Mouse (Mus musculus) CH12.LX (cell line): ENCODE data around the gene Zglp1. TPM values are rescaled to one million over a fixed set of nuclear protein-coding genes. Genes with fewer than 3 reads are reported as not detected.
A peak's percentile ranks its signal among the peaks of the same experiment; 100 is the strongest.

Experiments
- DNase-seq: peaks from one replicate; pipeline ENCODE4 v3.0.0-alpha.2; 2013; ENCODE audit errors: extremely low read depth
- H3K27ac ChIP-seq: 2 replicates; pipeline ENCODE4 v1.5.1; 2012; ENCODE audit warnings: low read depth, mild to moderate bottlenecking, control low read depth, moderate library complexity; ENCODE audit not compliant: insufficient read depth
- H3K27me3 ChIP-seq: replicated peaks from 2 replicates; pipeline ENCODE3; 2012; ENCODE audit warnings: inconsistent platforms
- H3K36me3 ChIP-seq, 2 experiments: replicated peaks in 1 of 2; 2 replicates each; pipeline versions ENCODE3 to v1.6.1; 2012; ENCODE audit warnings: inconsistent platforms in 1 of 2, low read length in 1 of 2, mild to moderate bottlenecking in 1 of 2, mixed read lengths in 1 of 2, moderate library complexity in 1 of 2; ENCODE audit not compliant: control insufficient read depth in 1 of 2, insufficient read depth in 1 of 2
- H3K4me1 ChIP-seq, 2 experiments: 2 replicates each; pipeline ENCODE4 v1.6.1; 2012; ENCODE audit warnings: inconsistent platforms in 1 of 2, moderate library complexity in 1 of 2; ENCODE audit not compliant: insufficient read depth in 2 of 2, control insufficient read depth in 1 of 2
- H3K4me2 ChIP-seq: 2 replicates; pipeline ENCODE4 v1.6.1; 2012; ENCODE audit warnings: low read depth, mild to moderate bottlenecking, control low read depth; ENCODE audit not compliant: poor library complexity, insufficient read depth, severe bottlenecking
- H3K4me3 ChIP-seq, 3 experiments: fragments of 150-350 bp in 1 of 3; sonication (generic) in 1 of 3; replicated peaks in 1 of 3; 2 replicates each; pipeline versions ENCODE3 to v1.5.1; 2011 to 2012; ENCODE audit warnings: low read depth in 2 of 3, low read length in 2 of 3, mild to moderate bottlenecking in 2 of 3, moderate library complexity in 2 of 3, control low read depth in 1 of 3, improper control_type of control experiment in 1 of 3, inconsistent platforms in 1 of 3, mixed read lengths in 1 of 3; ENCODE audit not compliant: poor library complexity in 1 of 3
- H3K79me2 ChIP-seq: replicated peaks from 2 replicates; pipeline ENCODE4 v1.6.1; 2012; ENCODE audit warnings: mild to moderate bottlenecking, moderate library complexity; ENCODE audit not compliant: control insufficient read depth, poor library complexity, insufficient read depth, severe bottlenecking; ENCODE audit errors: extremely low read depth
- H3K9ac ChIP-seq: 2 replicates; pipeline ENCODE4 v1.6.1; 2012; ENCODE audit warnings: low read depth, mild to moderate bottlenecking, control low read depth, moderate library complexity; ENCODE audit not compliant: insufficient read depth
- H3K9me3 ChIP-seq: replicated peaks from 2 replicates; pipeline ENCODE3; 2012; ENCODE audit warnings: low read length, inconsistent platforms, mixed read lengths
- BHLHE40 ChIP-seq: IDR thresholded peaks from 2 replicates; pipeline ENCODE4 v1.6.1; 2011; ENCODE audit warnings: mild to moderate bottlenecking, low read depth, low read length, improper control_type of control experiment
- CHD2 ChIP-seq: IDR thresholded peaks from 2 replicates; pipeline ENCODE4 v1.6.1; 2011; ENCODE audit warnings: low read length, improper control_type of control experiment
- CTCF ChIP-seq, 2 experiments: IDR thresholded peaks in 1 of 2; conservative IDR thresholded peaks in 1 of 2; 2 replicates each; pipeline ENCODE4 v1.5.1; 2011 to 2012; ENCODE audit warnings: low read depth in 2 of 2, low read length in 2 of 2, improper control_type of control experiment in 1 of 2, inconsistent platforms in 1 of 2, mild to moderate bottlenecking in 1 of 2, moderate library complexity in 1 of 2
- ELF1 ChIP-seq: IDR thresholded peaks from 2 replicates; pipeline ENCODE4 v1.6.1; 2014; ENCODE audit warnings: low read depth, mild to moderate bottlenecking, inconsistent platforms, low read length, improper control_type of control experiment
- EP300 ChIP-seq: IDR thresholded peaks from 2 replicates; pipeline ENCODE4 v1.6.1; 2011; ENCODE audit warnings: low read length, improper control_type of control experiment
- ETS1 ChIP-seq: conservative IDR thresholded peaks from 2 replicates; pipeline ENCODE4 v1.6.1; 2012; ENCODE audit warnings: low read depth, mild to moderate bottlenecking, inconsistent platforms, low read length, improper control_type of control experiment, moderate library complexity
- HCFC1 ChIP-seq: IDR thresholded peaks from 2 replicates; pipeline ENCODE4 v1.6.1; 2012; ENCODE audit warnings: low read depth, mild to moderate bottlenecking, inconsistent platforms, low read length, improper control_type of control experiment
- IRF4 ChIP-seq: IDR thresholded peaks from 2 replicates; pipeline ENCODE4 v1.6.1; 2014; ENCODE audit warnings: low read depth, mild to moderate bottlenecking, inconsistent platforms, low read length, improper control_type of control experiment
- JUND ChIP-seq: conservative IDR thresholded peaks from 2 replicates; pipeline ENCODE4 v1.6.1; 2011; ENCODE audit warnings: low read depth, low read length, improper control_type of control experiment
- KAT2A ChIP-seq: IDR thresholded peaks from 2 replicates; pipeline ENCODE4 v1.6.1; 2012; ENCODE audit warnings: low read length, improper control_type of control experiment, inconsistent platforms; ENCODE audit not compliant: insufficient replicate concordance
- MAFK ChIP-seq: IDR thresholded peaks from 2 replicates; pipeline ENCODE4 v1.6.1; 2011; ENCODE audit warnings: low read length, improper control_type of control experiment; ENCODE audit not compliant: insufficient replicate concordance
- MAX ChIP-seq: IDR thresholded peaks from 2 replicates; pipeline ENCODE4 v1.6.1; 2011; ENCODE audit warnings: low read length, improper control_type of control experiment
- MAZ ChIP-seq: IDR thresholded peaks from 2 replicates; pipeline ENCODE4 v1.6.1; 2012; ENCODE audit warnings: low read depth, mild to moderate bottlenecking, inconsistent platforms, low read length, improper control_type of control experiment, moderate library complexity
- MEF2A ChIP-seq: IDR thresholded peaks from 2 replicates; pipeline ENCODE4 v1.6.1; 2014; ENCODE audit warnings: low read depth, mild to moderate bottlenecking, inconsistent platforms, low read length, improper control_type of control experiment, borderline replicate concordance
- MXI1 ChIP-seq: IDR thresholded peaks from 2 replicates; pipeline ENCODE4 v1.6.1; 2011; ENCODE audit warnings: mild to moderate bottlenecking, low read depth, low read length, improper control_type of control experiment
- MYC ChIP-seq: IDR thresholded peaks from 2 replicates; pipeline ENCODE4 v1.6.1; 2011; ENCODE audit warnings: low read depth, mild to moderate bottlenecking, improper control_type of control experiment, low read length
- NELFE ChIP-seq: IDR thresholded peaks from 2 replicates; pipeline ENCODE4 v1.6.1; 2011; ENCODE audit warnings: low read depth, low read length, improper control_type of control experiment
- NRF1 ChIP-seq: IDR thresholded peaks from 2 replicates; pipeline ENCODE4 v1.6.1; 2014; ENCODE audit warnings: low read depth, mild to moderate bottlenecking, inconsistent platforms, low read length, improper control_type of control experiment, moderate library complexity
- PAX5 ChIP-seq: IDR thresholded peaks from 2 replicates; pipeline ENCODE4 v1.6.1; 2012; ENCODE audit warnings: low read length, inconsistent platforms, mixed read lengths
- POLR2A ChIP-seq: IDR thresholded peaks from 2 replicates; pipeline ENCODE4 v1.6.1; 2011; ENCODE audit warnings: low read depth, mild to moderate bottlenecking, improper control_type of control experiment, low read length
- POLR2AphosphoS2 ChIP-seq: IDR thresholded peaks from 2 replicates; pipeline ENCODE4 v1.6.1; 2011; ENCODE audit warnings: low read depth, low read length, improper control_type of control experiment
- RAD21 ChIP-seq: IDR thresholded peaks from 2 replicates; pipeline ENCODE4 v1.6.1; 2011; ENCODE audit warnings: low read depth, mild to moderate bottlenecking, low read length, improper control_type of control experiment, moderate library complexity
- RCOR1 ChIP-seq: conservative IDR thresholded peaks from 2 replicates; pipeline ENCODE4 v1.6.1; 2012; ENCODE audit warnings: low read depth, mild to moderate bottlenecking, inconsistent platforms, low read length, improper control_type of control experiment
- SIN3A ChIP-seq: IDR thresholded peaks from 2 replicates; pipeline ENCODE4 v1.6.1; 2012; ENCODE audit warnings: low read length, improper control_type of control experiment, inconsistent platforms
- TBP ChIP-seq: conservative IDR thresholded peaks from 2 replicates; pipeline ENCODE4 v1.6.1; 2011; ENCODE audit warnings: low read depth, low read length, improper control_type of control experiment
- TCF12 ChIP-seq: IDR thresholded peaks from 2 replicates; pipeline ENCODE4 v1.6.1; 2014; ENCODE audit warnings: low read depth, mild to moderate bottlenecking, inconsistent platforms, low read length, improper control_type of control experiment
- UBTF ChIP-seq: IDR thresholded peaks from 2 replicates; pipeline ENCODE4 v1.6.1; 2012; ENCODE audit warnings: low read depth, mild to moderate bottlenecking, inconsistent platforms, low read length, improper control_type of control experiment, moderate library complexity
- USF2 ChIP-seq: conservative IDR thresholded peaks from 2 replicates; pipeline ENCODE4 v1.6.1; 2011; ENCODE audit warnings: low read depth, low read length, improper control_type of control experiment
- ZMIZ1 ChIP-seq: IDR thresholded peaks from 2 replicates; pipeline ENCODE4 v1.6.1; 2012; ENCODE audit warnings: low read depth, mild to moderate bottlenecking, inconsistent platforms, low read length, improper control_type of control experiment
- ZNF384 ChIP-seq: IDR thresholded peaks from 2 replicates; pipeline ENCODE4 v1.6.1; 2012; ENCODE audit warnings: low read depth, low read length, improper control_type of control experiment, inconsistent platforms
- dilution Hi-C: fragments of 300-500 bp; cut with MboI; formaldehyde crosslinking; loops from 2 replicates; pipeline ENCODE4 v1.14.3; 2020; ENCODE audit warnings: low sequenced_read_pairs; ENCODE audit not compliant: extremely low pct_unique_long_range_greater_than_20kb, extremely low pct_ligation_motif_present
- in situ Hi-C: fragments of 300-500 bp; cut with MboI; formaldehyde crosslinking; loops from 3 replicates; pipeline ENCODE4 v1.14.3; 2019; ENCODE audit warnings: low sequenced_read_pairs, low pct_ligation_motif_present, low pct_unique_long_range_greater_than_20kb, mixed read lengths
- polyA plus RNA-seq: library from polyadenylated mRNA; unstranded; fragments of >175 nt; gene quantifications from 2 replicates; pipeline ENCODE4 v1.2.1, GENCODE M21; 2012; ENCODE audit warnings: low read depth; ENCODE audit not compliant: insufficient read length
- total RNA-seq, 2 experiments: library from RNA; depleted of rRNA; stranded (reverse); fragments of 300-350 nt in 1 of 2; fragments of >200 nt in 1 of 2; gene quantifications; 2 replicates each; pipeline ENCODE4 v1.2.3; 2012 to 2014

The Zglp1 gene
- total and polyA plus RNA-seq, 3 experiments: 0.87 to 1.3 TPM; not detected in 1

GRCm38 (mm10) chr9:21016331-21017176 is 50.3 kb downstream of the Zglp1 start (continued):
- TF ChIP-seq TBP (0 out of 2 replicates have a peak, but pooled peaks have one; percentile 9), BHLHE40 (peak; percentile 53), USF2 (no peak), ETS1 (peak; percentile 76), MYC (0 out of 2 replicates have a peak, but pooled peaks have one; percentile 28)

DNA sequence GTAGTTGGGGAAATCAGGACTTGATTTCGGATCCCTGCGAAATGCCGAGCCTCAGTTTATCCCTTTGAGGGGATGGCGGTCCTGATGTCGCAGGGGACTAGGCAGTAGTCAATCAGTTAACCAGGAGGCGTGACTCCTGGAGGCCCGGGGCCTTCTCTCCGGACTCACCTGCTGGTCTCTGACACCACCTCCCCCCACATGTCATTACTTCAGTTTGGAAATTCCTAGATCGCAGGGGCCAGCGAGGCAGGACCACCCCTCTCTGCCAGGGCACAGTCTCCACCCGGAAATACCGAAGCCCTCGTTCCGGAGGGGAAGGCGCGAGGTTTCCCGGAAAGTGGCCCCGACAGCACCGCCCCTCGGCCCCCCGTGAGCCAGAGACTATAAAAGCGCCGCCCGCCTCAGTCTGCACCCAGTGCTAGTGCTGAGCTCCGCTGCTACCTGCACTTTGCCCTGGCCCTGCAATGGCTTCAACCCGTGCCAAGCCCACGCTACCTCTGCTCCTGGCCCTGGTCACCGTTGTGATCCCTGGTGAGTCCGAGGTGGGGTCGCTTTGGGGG is 51.2 kb downstream of the Zglp1 start, which contains the start of gene Icam1:
TSS of gene Icam1 (plus strand) at position 415 of the 560 bp plus-strand sequence.
- Histone ChIP-seq H3K4me1 (peaks cover 17 to 41% of the 10 kb centered on the region in 2 experiments), H3K9ac (peak within 1 kb of the TSS; percentile 50), H3K9me3 (no peaks in the 10 kb centered on the region), H3K27ac (peak within 1 kb of the TSS; percentile 77), H3K79me2 (peaks cover 46% of the 10 kb centered on the region), H3K27me3 (no peaks in the 10 kb centered on the region), H3K4me2 (peak within 1 kb of the TSS; percentile 89)
- peak; percentile 81 for DNase-seq
- in situ Hi-C loops: loop anchor here (10.0 kb wide), 1 partner anchor 129 kb away; the partner anchor contains the start of gene Cdc37
- dilution Hi-C loops: no loop called here
- TF ChIP-seq NELFE: peak; percentile 99
- no peak for TF ChIP-seq UBTF
- peak; percentile 75 for TF ChIP-seq MEF2A
- TF ChIP-seq ZNF384: 0 out of 2 replicates have a peak, but pooled peaks have one; percentile 6
- TF ChIP-seq HCFC1: peak; percentile 61
- peak; percentile 95 for TF ChIP-seq MXI1
- peak; percentile 16; the same call in 1 of the 2 replicates for TF ChIP-seq EP300
- TF ChIP-seq POLR2AphosphoS2: peak; percentile 98
- peak; percentile 71; the same call in 1 of the 2 replicates for TF ChIP-seq CHD2
- TF ChIP-seq TCF12: peak; percentile 97
- TF ChIP-seq TBP: peak; percentile 97
- TF ChIP-seq PAX5: no peak
- TF ChIP-seq NRF1: peak; percentile 34
- no peak for TF ChIP-seq RAD21
- TF ChIP-seq SIN3A: peak; percentile 87
- TF ChIP-seq KAT2A: 0 out of 2 replicates have a peak, but pooled peaks have one; percentile 24
- TF ChIP-seq ELF1: peak; percentile 93
- TF ChIP-seq ZMIZ1: peak; percentile 99
- TF ChIP-seq IRF4: peak; percentile 72
- TF ChIP-seq MAX: peak; percentile 84
- peak; percentile 66; the same call in 1 of the 2 replicates for TF ChIP-seq ETS1
- TF ChIP-seq POLR2A: peak; percentile 100
- TF ChIP-seq MAZ: peak; percentile 86; the same call in 1 of the 2 replicates
- peak; percentile 34; the same call in 1 of the 2 replicates for TF ChIP-seq RCOR1
- TF ChIP-seq MAFK: peak; percentile 1; the same call in 1 of the 2 replicates
- no peak for TF ChIP-seq USF2
- no peak for TF ChIP-seq JUND
- TF ChIP-seq CTCF (conservative IDR thresholded peaks at IDR 0.05 in 1 of 2, IDR thresholded peaks at IDR 0.05 in 1 of 2; ENCODE audit: low read depth in 2 of 2, low read length in 2 of 2): no peak
- TF ChIP-seq BHLHE40: peak; percentile 74
- TF ChIP-seq, all 38 proteins: peak for 23
- Histone ChIP-seq H3K4me3 (peak within 1 kb of the TSS; percentile 60 to 90 (median 69)), H3K36me3 (peaks cover 21 to 33% of the 10 kb centered on the region in 2 experiments)
